Mouse (Mus musculus) heart, embryonic 15.5 days (tissue): ENCODE measurements around the gene Myo18a. TPM values are rescaled to one million over a fixed set of nuclear protein-coding genes. Genes with fewer than 3 reads are reported as not detected.
A peak's percentile ranks its signal among the peaks of the same experiment; 100 is the strongest.

Source experiments
- ATAC-seq: fragments of 200-750 bp; cut with Nextera tagmentation; replicated peaks from 2 replicates; pipeline ENCODE4 v1.8.0; 2017; ENCODE audit warnings: low read depth, moderate TSS enrichment; ENCODE audit not compliant: insufficient number of reproducible peaks, insufficient read depth, low FRiP score
- H3K27ac ChIP-seq: fragments of 300-500 bp; sonication (generic); 2 replicates; pipeline ENCODE4 v1.5.1; 2015; ENCODE audit warnings: mild to moderate bottlenecking, inconsistent platforms
- H3K27me3 ChIP-seq: fragments of 300-500 bp; sonication (generic); 2 replicates; pipeline ENCODE4 v1.6.1; 2015; ENCODE audit warnings: inconsistent platforms
- H3K36me3 ChIP-seq: fragments of 300-500 bp; sonication (generic); 2 replicates; pipeline ENCODE4 v1.6.1; 2015; ENCODE audit warnings: mild to moderate bottlenecking, inconsistent platforms
- H3K4me1 ChIP-seq: fragments of 300-500 bp; sonication (generic); replicated peaks from 2 replicates; pipeline ENCODE4 v1.6.1; 2015; ENCODE audit warnings: inconsistent platforms
- H3K4me2 ChIP-seq: fragments of 300-500 bp; sonication (generic); 2 replicates; pipeline ENCODE4 v1.6.1; 2015; ENCODE audit warnings: inconsistent platforms, mild to moderate bottlenecking, moderate library complexity
- H3K4me3 ChIP-seq: fragments of 300-500 bp; sonication (generic); 2 replicates; pipeline ENCODE4 v1.5.1; 2015; ENCODE audit warnings: mild to moderate bottlenecking, inconsistent platforms
- H3K9ac ChIP-seq: fragments of 300-500 bp; sonication (generic); 2 replicates; pipeline ENCODE4 v1.6.1; 2015; ENCODE audit warnings: mild to moderate bottlenecking, inconsistent platforms
- H3K9me3 ChIP-seq: fragments of 300-500 bp; sonication (generic); replicated peaks from 2 replicates; pipeline ENCODE4 v1.6.1; 2016; ENCODE audit warnings: inconsistent platforms
- WGBS: fragments of 180-500 bp; shearing (Covaris S2); methylation state at CpG from one replicate; pipeline ENCODE4 v1.1.7; 2015; ENCODE audit warnings: mixed read lengths; 5-methylcytosine and 5-hydroxymethylcytosine counted together
- polyA plus RNA-seq: library from polyadenylated mRNA; unstranded; fragments of >200 nt; fragmentation: Nextera tagmentation; extraction: Ambion mirVana; gene quantifications from 2 replicates; pipeline ENCODE4 v1.2.1, GENCODE M21; 2015

Gene Myo18a
- polyA plus RNA-seq, 1 experiment from 2014 or later = 107 TPM

- Histone ChIP-seq H3K27ac (peak overlapping the region; percentile 93), H3K27me3 (no peaks in the 10 kb centered on the region), H3K36me3 (no peaks in the 10 kb centered on the region), H3K9me3 (no peaks in the 10 kb centered on the region), H3K4me1 (peaks cover 70% of the 10 kb centered on the region), H3K4me2 (peak overlapping the region; percentile 38), H3K9ac (no peak overlapping the region), H3K4me3 (no peak overlapping the region)
- peak; percentile 19; the same call in 1 of the 2 replicates for ATAC-seq
- 14% methylated on average over 5 of the region's 5 CpGs for WGBS
Observed at GRCm38 (mm10) chr11:77785396-77785767, 22.3 kb downstream of the Myo18a start.

- peak; percentile 16 for ATAC-seq
- Histone ChIP-seq H3K27me3 (no peaks in the 10 kb centered on the region), H3K4me3 (no peak overlapping the region), H3K36me3 (no peaks in the 10 kb centered on the region), H3K27ac (peak overlapping the region; percentile 93), H3K9ac (peak overlapping the region; percentile 44), H3K4me1 (peaks cover 70% of the 10 kb centered on the region), H3K9me3 (no peaks in the 10 kb centered on the region), H3K4me2 (peak overlapping the region; percentile 38)
- 22% methylated on average over 7 of the region's 7 CpGs for WGBS
Observed at GRCm38 (mm10) chr11:77785768-77786561, 22.9 kb downstream of the Myo18a start.

DNA sequence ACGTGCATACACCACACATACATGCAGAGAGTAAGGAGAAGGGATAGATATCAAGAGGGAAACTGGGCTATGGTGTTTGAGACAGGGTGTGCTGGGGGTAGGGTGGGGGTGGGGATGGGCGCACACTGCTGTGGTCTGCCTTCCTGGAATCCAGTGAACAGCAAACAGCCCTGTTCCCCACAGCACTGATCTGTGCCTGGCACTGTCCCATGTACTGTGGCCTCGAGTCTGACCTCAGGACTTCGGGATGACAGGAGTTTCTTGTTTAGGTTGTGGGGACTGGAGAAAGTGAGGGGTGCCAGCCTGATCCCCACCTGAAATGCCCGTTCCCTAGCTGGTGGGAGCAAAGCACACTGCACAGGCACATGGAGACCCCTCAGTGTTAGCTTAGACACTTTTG, 24.7 kb downstream of the Myo18a start, which contains the start of gene Gm10277:
Gene Gm10277 (minus strand): TSS at position 41 of the 400 bp plus-strand sequence.
- H3K27me3 ChIP-seq = no peaks in the 10 kb centered on the region
- H3K36me3 ChIP-seq = no peaks in the 10 kb centered on the region
- no peak within 1 kb of the TSS for H3K4me2 ChIP-seq
- ATAC-seq = no peak
- 0 out of 2 replicates have a peak within 1 kb of the TSS, but pooled peaks have one; percentile 19 for H3K9ac ChIP-seq
- 78% methylated on average over 5 of the region's 5 CpGs for WGBS
- H3K9me3 ChIP-seq = no peaks in the 10 kb centered on the region
- peaks cover 74% of the 10 kb centered on the region for H3K4me1 ChIP-seq
- peak within 1 kb of the TSS; percentile 93 for H3K27ac ChIP-seq
- no peak within 1 kb of the TSS for H3K4me3 ChIP-seq

- no peaks in the 10 kb centered on the region for H3K27me3 ChIP-seq
- no peak for ATAC-seq
- H3K9ac ChIP-seq = no peak overlapping the region
- H3K4me1 ChIP-seq = peaks cover 68% of the 10 kb centered on the region
- H3K9me3 ChIP-seq = no peaks in the 10 kb centered on the region
- 92% methylated on average over 5 of the region's 5 CpGs for WGBS
- no peak overlapping the region for H3K4me2 ChIP-seq
- no peaks in the 10 kb centered on the region for H3K36me3 ChIP-seq
- H3K4me3 ChIP-seq = no peak overlapping the region
- H3K27ac ChIP-seq = no peak overlapping the region
Observed at GRCm38 (mm10) chr11:77789512-77789911, 26.5 kb downstream of the Myo18a start.

DNA sequence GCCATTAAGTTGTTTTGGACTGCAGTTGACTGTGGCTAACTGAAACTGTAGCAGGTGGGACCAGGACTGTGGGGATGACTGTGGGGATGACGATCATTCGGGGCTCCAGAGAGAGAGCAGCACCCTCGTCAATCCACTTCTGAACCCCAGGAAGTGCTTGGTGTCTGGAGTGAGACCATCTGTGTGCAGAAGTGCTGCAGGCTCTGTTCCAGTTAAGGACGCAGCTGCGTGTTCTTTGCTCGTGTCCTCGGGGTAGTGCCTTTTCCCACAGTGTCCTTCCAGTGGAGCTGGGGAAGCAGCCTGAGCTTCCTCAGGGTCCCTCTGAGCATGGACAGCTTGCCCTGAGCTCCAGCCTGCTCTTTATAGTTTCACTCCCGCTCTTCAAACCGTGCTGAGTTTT, 27.2 kb downstream of the Myo18a start:
- H3K9me3 ChIP-seq = no peaks in the 10 kb centered on the region
- peak overlapping the region; percentile 89 for H3K27ac ChIP-seq
- H3K4me1 ChIP-seq = peaks cover 60% of the 10 kb centered on the region
- no peak overlapping the region for H3K4me3 ChIP-seq
- peak overlapping the region; percentile 26; the same call in 1 of the 2 replicates for H3K4me2 ChIP-seq
- ATAC-seq = no peak
- peak overlapping the region; percentile 34 for H3K9ac ChIP-seq
- 16% methylated on average over 9 of the region's 9 CpGs for WGBS
- no peaks in the 10 kb centered on the region for H3K27me3 ChIP-seq
- H3K36me3 ChIP-seq = no peaks in the 10 kb centered on the region

DNA sequence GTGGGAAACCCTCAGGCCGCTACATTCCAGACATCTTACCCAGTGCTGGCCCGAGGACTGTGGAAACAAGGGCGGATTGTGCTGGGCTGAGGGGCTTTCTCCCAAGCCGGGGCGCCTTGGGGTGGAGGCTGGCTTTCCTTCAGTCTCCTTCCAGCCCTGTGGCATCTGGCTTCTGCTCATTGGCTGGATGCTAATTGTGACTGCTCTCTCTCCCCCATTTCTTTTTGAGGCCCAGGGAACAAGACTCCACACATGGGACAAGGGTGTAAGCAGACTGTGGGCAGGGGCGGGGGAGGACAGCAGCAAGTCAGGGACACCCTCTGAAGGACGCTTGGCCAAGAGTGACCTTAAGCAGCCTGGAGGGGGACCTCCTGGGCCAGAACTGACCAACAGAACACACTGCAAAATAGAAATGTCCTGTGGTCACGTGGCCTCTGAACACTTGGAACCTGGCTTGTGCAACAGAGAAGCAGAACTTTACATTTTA, 28.2 kb downstream of the Myo18a start:
- Histone ChIP-seq H3K4me3 (no peak overlapping the region), H3K27ac (peak overlapping the region; percentile 89), H3K9me3 (no peaks in the 10 kb centered on the region), H3K27me3 (no peaks in the 10 kb centered on the region), H3K36me3 (no peaks in the 10 kb centered on the region), H3K9ac (0 out of 2 replicates have a peak overlapping the region, but pooled peaks have one; percentile 24), H3K4me2 (peak overlapping the region; percentile 14; the same call in 1 of the 2 replicates), H3K4me1 (peaks cover 50% of the 10 kb centered on the region)
- WGBS = 23% methylated on average over 8 of the region's 8 CpGs
- 0 out of 2 replicates have a peak, but pooled peaks have one; percentile 40 for ATAC-seq

DNA sequence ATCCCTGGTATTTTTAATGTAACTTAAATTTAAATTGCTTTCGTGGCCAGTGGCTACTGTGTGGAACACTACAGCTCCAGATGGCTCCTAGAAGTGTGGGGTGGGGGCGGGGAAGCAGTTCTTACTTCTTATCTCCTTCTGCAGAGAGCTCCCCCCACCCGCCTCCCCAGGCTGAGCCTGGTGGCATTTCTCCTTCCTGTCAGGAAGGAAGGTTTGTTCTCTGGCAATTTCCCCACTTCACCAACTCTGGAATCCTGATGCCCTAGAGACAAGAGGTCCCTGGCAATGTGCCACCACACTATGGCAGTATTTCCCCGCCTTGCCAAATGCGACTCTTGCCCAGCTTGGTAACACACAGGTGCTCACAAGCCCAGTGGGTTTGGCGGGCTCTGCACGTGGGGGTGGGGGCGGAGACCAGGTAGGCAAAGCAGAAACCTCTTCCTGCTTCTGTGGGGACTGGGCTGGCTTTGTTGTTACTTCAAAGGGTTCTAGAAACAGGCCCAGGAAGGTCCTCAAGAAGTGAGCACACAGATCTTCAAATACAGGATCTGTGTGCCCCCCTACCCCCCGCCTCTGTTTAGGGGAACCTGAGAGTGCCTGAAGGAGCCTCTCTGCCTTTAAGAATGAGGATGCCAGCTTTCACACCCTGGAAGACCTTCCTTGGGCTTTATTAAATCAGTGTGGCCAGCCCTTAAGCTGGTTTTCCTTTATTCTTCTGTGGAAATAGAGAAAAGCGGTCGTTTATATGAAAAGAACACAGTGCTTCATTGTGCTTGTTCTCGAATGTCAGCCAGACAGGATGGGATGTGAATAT, 28.9 kb downstream of the Myo18a start:
- H3K27ac ChIP-seq = peak overlapping the region; percentile 89
- 28% methylated on average over 12 of the region's 12 CpGs for WGBS
- no peaks in the 10 kb centered on the region for H3K9me3 ChIP-seq
- H3K4me2 ChIP-seq = peak overlapping the region; percentile 14
- no peak for ATAC-seq
- H3K27me3 ChIP-seq = no peaks in the 10 kb centered on the region
- no peaks in the 10 kb centered on the region for H3K36me3 ChIP-seq
- no peak overlapping the region for H3K4me3 ChIP-seq
- 0 out of 2 replicates have a peak overlapping the region, but pooled peaks have one; percentile 4 for H3K9ac ChIP-seq
- H3K4me1 ChIP-seq = peaks cover 45% of the 10 kb centered on the region

- Histone ChIP-seq H3K9me3 (no peaks in the 10 kb centered on the region), H3K36me3 (no peaks in the 10 kb centered on the region), H3K4me1 (peaks cover 45% of the 10 kb centered on the region), H3K4me2 (peak overlapping the region; percentile 75; the same call in 1 of the 2 replicates), H3K27ac (peak overlapping the region; percentile 89), H3K4me3 (no peak overlapping the region), H3K9ac (peak overlapping the region; percentile 23; the same call in 1 of the 2 replicates), H3K27me3 (no peaks in the 10 kb centered on the region)
- ATAC-seq = no peak
- WGBS = 57% methylated on average over 7 of the region's 7 CpGs
Observed at GRCm38 (mm10) chr11:77792566-77792909, 29.5 kb downstream of the Myo18a start.

DNA sequence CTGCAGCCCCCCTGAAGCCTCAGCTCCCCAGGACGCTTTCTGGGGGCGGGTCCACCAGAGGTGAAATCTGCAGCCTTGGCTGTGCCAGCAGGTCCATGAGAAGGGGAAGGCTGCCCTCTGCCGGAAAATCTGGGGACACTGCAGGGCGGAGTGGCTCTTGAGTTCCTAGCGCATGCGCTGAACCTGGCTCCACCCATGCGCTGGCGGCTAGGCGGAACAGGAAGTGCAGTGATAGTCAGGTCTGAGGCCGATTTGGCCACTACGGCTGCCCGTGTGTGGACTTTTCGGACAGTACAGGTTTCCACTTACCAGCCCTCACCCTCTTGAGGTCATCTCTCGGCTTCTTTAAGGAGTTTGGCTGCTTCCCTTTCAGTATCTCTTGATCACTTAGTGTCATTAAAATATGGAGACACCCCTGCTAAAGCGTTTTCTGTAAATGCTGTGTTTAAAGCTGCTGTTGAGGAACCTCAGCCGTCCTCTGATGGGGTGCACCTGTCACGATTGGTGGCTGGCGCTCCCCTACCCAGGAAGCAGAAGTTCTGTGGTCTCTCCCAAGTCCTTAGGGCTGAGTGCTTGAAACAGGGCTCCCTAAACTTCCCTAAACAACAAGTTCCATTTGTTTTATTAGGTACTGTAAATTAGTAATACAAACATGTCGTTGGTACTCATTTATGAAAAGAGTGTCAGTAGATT, 30.3 kb downstream of the Myo18a start:
- H3K4me2 ChIP-seq = peak overlapping the region; percentile 75
- ATAC-seq = peak; percentile 81
- H3K9ac ChIP-seq = peak overlapping the region; percentile 52
- 4% methylated on average over 19 of the region's 19 CpGs for WGBS
- no peaks in the 10 kb centered on the region for H3K36me3 ChIP-seq
- H3K9me3 ChIP-seq = no peaks in the 10 kb centered on the region
- no peaks in the 10 kb centered on the region for H3K27me3 ChIP-seq
- peaks cover 45% of the 10 kb centered on the region for H3K4me1 ChIP-seq
- H3K27ac ChIP-seq = peak overlapping the region; percentile 89
- H3K4me3 ChIP-seq = peak overlapping the region; percentile 53

DNA sequence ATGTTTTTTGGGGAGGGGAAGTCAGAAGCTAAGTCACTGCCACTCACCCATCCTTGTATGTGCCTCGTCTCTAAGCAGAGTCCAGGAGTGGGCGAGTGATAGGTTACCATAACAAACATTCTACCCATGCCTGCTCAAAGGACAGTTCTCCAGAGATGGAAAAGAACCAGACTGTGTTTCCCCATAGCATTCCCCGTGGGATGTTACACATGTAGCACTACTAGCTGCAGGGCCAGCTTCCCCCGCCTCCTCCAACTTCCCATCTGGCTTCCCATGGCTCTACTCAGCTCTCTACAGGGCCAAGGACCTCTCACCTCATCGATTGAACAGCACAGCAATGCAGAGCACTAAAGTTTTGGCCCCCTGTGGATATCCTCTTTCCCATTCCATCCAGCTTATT, 32.2 kb downstream of the Myo18a start:
- no peak overlapping the region for H3K4me3 ChIP-seq
- H3K9ac ChIP-seq = no peak overlapping the region
- 67% methylated on average over 5 of the region's 5 CpGs for WGBS
- H3K36me3 ChIP-seq = no peaks in the 10 kb centered on the region
- H3K27ac ChIP-seq = no peak overlapping the region
- H3K27me3 ChIP-seq = no peaks in the 10 kb centered on the region
- no peaks in the 10 kb centered on the region for H3K9me3 ChIP-seq
- peaks cover 45% of the 10 kb centered on the region for H3K4me1 ChIP-seq
- no peak overlapping the region for H3K4me2 ChIP-seq
- no peak for ATAC-seq

DNA sequence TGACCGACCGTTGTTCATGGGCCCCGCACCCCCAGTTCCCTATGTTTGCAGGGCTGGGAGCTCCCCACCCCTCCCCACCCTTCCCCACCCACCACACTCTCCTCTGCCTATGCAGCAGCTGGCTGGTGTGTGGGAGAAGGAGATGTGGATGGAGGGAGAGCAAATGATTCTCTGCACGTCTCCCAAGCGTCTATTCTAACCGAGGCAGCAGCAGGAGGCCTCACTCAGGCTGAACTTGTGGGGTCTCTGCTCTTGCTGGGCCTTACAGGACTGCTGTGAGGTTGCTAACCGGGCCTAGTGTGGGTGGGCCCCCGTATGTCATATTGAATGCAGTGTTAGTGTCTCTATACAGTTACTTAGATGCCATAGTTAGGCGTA, 37.4 kb downstream of the Myo18a start:
- no peaks in the 10 kb centered on the region for H3K36me3 ChIP-seq
- H3K4me3 ChIP-seq = peak overlapping the region; percentile 56
- WGBS = 21% methylated on average over 9 of the region's 9 CpGs
- H3K4me2 ChIP-seq = peak overlapping the region; percentile 81
- ATAC-seq = no peak
- H3K27ac ChIP-seq = peak overlapping the region; percentile 99
- H3K9me3 ChIP-seq = no peaks in the 10 kb centered on the region
- peak overlapping the region; percentile 37 for H3K9ac ChIP-seq
- no peaks in the 10 kb centered on the region for H3K27me3 ChIP-seq
- H3K4me1 ChIP-seq = peaks cover 55% of the 10 kb centered on the region
